Mouse (Mus musculus) ES-Bruce4 (cell line): Measurements from ENCODE around the gene Zfp574.

Experiments
- CTCF ChIP-seq: IDR thresholded peaks from one replicate; pipeline ENCODE4 v1.8.1; 2011; ENCODE audit warnings: low read depth, low read length
- EP300 ChIP-seq: IDR thresholded peaks from 2 replicates; pipeline ENCODE4 v1.6.1; 2011; ENCODE audit warnings: low read depth, low read length; ENCODE audit not compliant: insufficient read depth
- POLR2A ChIP-seq: IDR thresholded peaks from one replicate; pipeline ENCODE4 v1.8.1; 2011; ENCODE audit warnings: low read length; ENCODE audit not compliant: insufficient read depth

DNA sequence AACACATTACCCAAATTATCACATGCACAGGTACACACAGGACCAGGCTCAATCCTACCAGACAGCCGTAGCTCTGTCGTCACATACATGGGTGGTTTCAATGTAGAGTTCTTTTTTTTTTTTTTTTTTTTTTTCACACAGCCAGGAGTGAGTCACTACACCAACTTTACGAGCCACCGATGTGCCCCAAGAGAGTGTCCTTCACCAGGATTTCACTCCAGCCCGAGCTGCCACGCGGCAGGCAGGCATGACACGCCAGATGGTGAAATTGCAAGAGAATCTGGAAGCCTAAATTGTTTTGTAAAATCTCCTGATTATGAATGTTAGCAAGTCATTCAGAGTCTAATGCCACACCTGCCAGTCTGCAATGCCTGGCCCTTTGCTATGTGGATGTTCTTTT, 25.0 kb upstream of the Zfp574 start:
- TF ChIP-seq CTCF (no peak), EP300 (no peak), POLR2A (no peak)
